Mouse (Mus musculus) T-cell, adult 2 months (primary cell): Measurements from ENCODE around the gene Tfap2b.

Source experiments
- DNase-seq: peaks from one replicate; pipeline ENCODE4 v3.0.0; 2022; ENCODE audit warnings: low spot score

The Tfap2b gene

GRCm38 (mm10) chr1:19232743-19233142 is 24.0 kb downstream of the Tfap2b start:
- no peak for DNase-seq

GRCm38 (mm10) chr1:19233857-19234256 is 25.1 kb downstream of the Tfap2b start:
- no peak for DNase-seq

GRCm38 (mm10) chr1:19234432-19235205 is 25.9 kb downstream of the Tfap2b start:
- no peak for DNase-seq

- no peak for DNase-seq
Observed at GRCm38 (mm10) chr1:19236051-19236450, 27.3 kb downstream of the Tfap2b start.

GRCm38 (mm10) chr1:19236591-19236990 is 27.9 kb downstream of the Tfap2b start:
- DNase-seq, result no peak

- DNase-seq, result no peak
Observed at GRCm38 (mm10) chr1:19237061-19237460, 28.3 kb downstream of the Tfap2b start.

- no peak for DNase-seq
Observed at GRCm38 (mm10) chr1:19237721-19238410, 29.2 kb downstream of the Tfap2b start.

GRCm38 (mm10) chr1:19240054-19240453 is 31.3 kb downstream of the Tfap2b start:
- DNase-seq, result no peak

GRCm38 (mm10) chr1:19241316-19241715 is 32.6 kb downstream of the Tfap2b start:
- DNase-seq, result no peak

- no peak for DNase-seq
Observed at GRCm38 (mm10) chr1:19242021-19242420, 33.3 kb downstream of the Tfap2b start.

GRCm38 (mm10) chr1:19245032-19245431 is 36.3 kb downstream of the Tfap2b start:
- DNase-seq, result no peak

- DNase-seq, result no peak
Observed at GRCm38 (mm10) chr1:19251286-19251685, 42.6 kb downstream of the Tfap2b start.

- no peak for DNase-seq
Observed at GRCm38 (mm10) chr1:19269596-19269995, 60.9 kb downstream of the Tfap2b start.
